Mouse (Mus musculus) C2C12 (cell line): ENCODE measurements around the gene B3galt4. TPM values are rescaled to one million over a fixed set of nuclear protein-coding genes. Genes with fewer than 3 reads are reported as not detected.

ENCODE experiments used
- H3K27me3 ChIP-seq: one replicate; pipeline ENCODE4 v1.6.1; 2011; ENCODE audit not compliant: control insufficient read depth, insufficient read depth, insufficient read length
- H3K36me3 ChIP-seq: one replicate; pipeline ENCODE4 v1.6.1; 2011; ENCODE audit not compliant: control insufficient read depth, insufficient read depth
- H3K4me3 ChIP-seq: one replicate; pipeline ENCODE4 v1.5.1; 2011; ENCODE audit warnings: mild to moderate bottlenecking, control low read depth; ENCODE audit not compliant: poor library complexity, insufficient read depth, severe bottlenecking
- H3K79me2 ChIP-seq: one replicate; pipeline ENCODE4 v1.6.1; 2011; ENCODE audit not compliant: control insufficient read depth, insufficient read depth
- H3K79me3 ChIP-seq: one replicate; pipeline ENCODE4 v1.6.1; 2011; ENCODE audit warnings: low read depth, control low read depth
- H3ac ChIP-seq: one replicate; pipeline ENCODE3; 2011; ENCODE audit warnings: low read depth; ENCODE audit not compliant: control insufficient read depth, insufficient read length
- CEBPB ChIP-seq: IDR thresholded peaks from one replicate; pipeline ENCODE4 v1.6.1; 2011; ENCODE audit warnings: low read depth, mild to moderate bottlenecking, control low read depth, moderate library complexity
- CTCF ChIP-seq: IDR thresholded peaks from one replicate; pipeline ENCODE4 v1.5.1; 2011; ENCODE audit not compliant: control insufficient read depth, insufficient read depth, insufficient read length
- FOSL1 ChIP-seq: IDR thresholded peaks from one replicate; pipeline ENCODE4 v1.8.0; 2011; ENCODE audit warnings: mild to moderate bottlenecking, low read length; ENCODE audit not compliant: poor library complexity, insufficient read depth, severe bottlenecking
- MAX ChIP-seq: IDR thresholded peaks from one replicate; pipeline ENCODE4 v1.6.1; 2011; ENCODE audit warnings: mild to moderate bottlenecking, control low read depth
- MYOD1 ChIP-seq: IDR thresholded peaks from one replicate; pipeline ENCODE4 v1.6.1; 2011; ENCODE audit warnings: low read depth; ENCODE audit not compliant: control insufficient read depth, insufficient read length
- MYOG ChIP-seq: IDR thresholded peaks from one replicate; pipeline ENCODE4 v1.6.1; 2011; ENCODE audit not compliant: control insufficient read depth, insufficient read length; ENCODE audit errors: extremely low read depth
- USF1 ChIP-seq: IDR thresholded peaks from one replicate; pipeline ENCODE4 v1.6.1; 2011; ENCODE audit warnings: low read depth, mild to moderate bottlenecking, control low read depth, moderate library complexity
- polyA plus RNA-seq: library from polyadenylated mRNA; unstranded; fragments of >200 nt; fragmentation: generic; extraction: Trizol; gene quantifications from one replicate; pipeline ENCODE4 v1.2.1, GENCODE M21; 2012; ENCODE audit warnings: missing spikeins

The B3galt4 gene
- polyA plus RNA-seq, 1 experiment, result 1.5 TPM

DNA sequence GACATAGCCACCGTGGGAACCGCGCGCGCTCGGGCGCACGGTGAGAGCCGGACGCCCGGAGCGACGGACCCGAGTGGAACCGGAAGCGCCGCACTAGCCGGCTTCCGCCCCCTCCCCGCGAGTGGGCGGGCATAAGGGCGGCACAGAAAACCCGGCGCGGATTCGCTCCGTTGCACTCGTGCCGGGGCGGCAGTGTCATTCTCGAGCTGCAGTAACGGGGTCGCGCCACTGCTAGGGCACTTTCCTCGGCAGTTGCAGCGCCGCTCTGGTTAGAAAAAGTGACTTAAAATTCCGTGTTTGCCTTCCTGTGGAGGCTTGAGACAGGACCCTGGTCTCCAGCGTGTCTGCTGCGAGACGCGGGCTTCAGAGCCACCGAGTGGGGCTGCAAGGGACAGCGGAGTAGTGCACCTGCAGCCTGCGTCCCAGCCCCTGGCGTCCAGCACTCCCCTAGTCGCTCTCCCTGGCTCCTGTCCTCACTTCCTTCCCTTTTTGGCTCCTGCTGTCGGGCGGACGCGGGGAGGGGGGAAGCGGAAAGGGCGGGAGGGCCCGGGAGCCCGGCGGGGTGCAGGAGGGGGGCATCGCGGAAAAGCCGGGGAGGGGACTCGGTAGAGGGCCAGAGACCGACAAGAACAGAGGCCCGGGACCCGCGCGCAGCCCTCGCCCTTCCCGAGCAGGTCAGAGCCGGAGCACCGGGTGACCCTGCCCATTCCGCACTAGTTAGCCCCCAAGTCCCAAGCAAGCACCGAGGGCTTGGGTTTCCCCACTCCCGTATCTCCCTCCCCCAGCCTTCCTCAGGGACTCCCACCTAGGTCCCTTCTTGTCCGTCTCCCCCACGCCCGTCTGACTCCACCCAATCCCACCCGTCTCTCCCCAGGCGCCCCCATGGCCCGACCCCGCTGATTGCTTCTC, 21.7 kb downstream of the B3galt4 start, which contains the start of gene Rgl2:
Rgl2 (plus strand) TSS at position 173 of the 909 bp plus-strand sequence.
- Histone ChIP-seq H3K79me3 (peaks cover 5% of the 10 kb centered on the region), H3K27me3 (no peaks in the 10 kb centered on the region), H3K4me3 (peak within 1 kb of the TSS; percentile 75), H3ac (peak within 1 kb of the TSS; percentile 76), H3K79me2 (peaks cover 33% of the 10 kb centered on the region), H3K36me3 (peaks cover 17% of the 10 kb centered on the region)
- TF ChIP-seq MAX (peak; percentile 39), MYOD1 (no peak), FOSL1 (no peak)

DNA sequence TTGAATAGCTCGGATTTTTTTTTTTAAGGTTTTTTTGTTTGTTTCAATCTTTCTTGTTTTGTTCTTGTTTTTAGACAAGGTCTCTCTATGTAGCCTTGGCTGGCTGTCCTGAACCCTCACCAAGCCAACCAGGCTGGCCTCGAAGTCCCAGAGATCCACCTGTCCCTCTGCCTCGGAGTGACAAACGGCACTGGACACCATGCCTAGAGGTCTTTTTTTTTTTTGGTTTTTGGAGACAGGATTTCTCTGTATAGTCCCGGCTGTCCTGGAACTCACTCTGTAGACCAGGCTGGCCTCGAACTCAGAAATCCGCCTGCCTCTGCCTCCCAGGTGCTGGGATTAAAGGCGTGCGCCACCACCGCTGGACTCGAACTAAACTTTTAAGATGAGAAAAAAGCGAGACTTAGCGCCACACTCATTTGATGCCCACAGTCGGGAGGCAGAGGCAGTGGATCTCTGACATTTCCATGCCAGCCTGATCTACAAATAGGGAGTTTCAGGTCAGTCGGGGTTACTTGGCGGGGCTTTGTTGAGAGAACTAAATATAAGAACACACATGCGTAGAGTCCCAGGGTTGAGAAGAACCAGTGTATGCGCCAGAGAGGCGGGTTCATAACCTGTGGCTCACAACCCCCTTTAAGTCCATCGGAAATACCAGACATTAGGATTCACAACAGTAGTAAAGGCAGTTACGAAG, 22.9 kb downstream of the B3galt4 start:
- Histone ChIP-seq H3ac (peak overlapping the region; percentile 50), H3K79me3 (peaks cover 5% of the 10 kb centered on the region), H3K4me3 (peak overlapping the region; percentile 75), H3K79me2 (peaks cover 33% of the 10 kb centered on the region), H3K27me3 (no peaks in the 10 kb centered on the region), H3K36me3 (peaks cover 17% of the 10 kb centered on the region)
- TF ChIP-seq FOSL1 (no peak), MAX (no peak), MYOG (no peak), USF1 (no peak)

DNA sequence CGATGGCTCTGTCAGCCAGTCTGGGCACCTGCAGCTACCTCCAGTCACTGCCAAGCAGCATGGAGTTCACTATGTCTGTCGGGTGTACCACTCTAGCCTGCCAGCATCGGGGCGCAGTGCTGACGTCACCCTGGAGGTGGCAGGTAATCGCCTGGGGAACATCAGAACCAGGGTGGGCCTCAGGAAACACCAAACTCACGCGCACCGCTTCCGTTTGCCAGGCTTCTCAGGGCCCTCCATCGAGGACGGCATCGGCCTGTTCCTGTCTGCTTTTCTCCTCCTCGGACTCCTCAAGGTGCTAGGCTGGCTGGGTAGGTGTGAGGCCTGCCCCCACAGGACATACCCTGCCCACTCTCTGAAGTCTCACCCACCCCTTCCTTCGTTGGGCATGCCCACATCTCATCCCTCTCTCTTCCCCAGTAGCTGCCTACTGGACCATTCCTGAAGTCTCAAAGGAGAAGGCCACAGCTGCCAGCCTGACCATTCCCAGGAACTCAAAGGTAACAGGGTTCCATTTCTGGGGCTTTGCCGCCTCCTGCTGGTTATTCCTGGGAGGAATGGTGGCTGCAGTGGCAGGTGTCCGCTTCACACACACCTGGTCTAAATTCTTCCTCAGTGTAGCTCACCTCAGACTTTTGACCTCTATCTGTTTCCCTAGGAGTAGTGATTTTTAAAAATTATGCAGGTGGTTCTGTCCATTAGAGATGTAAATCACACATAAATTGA, 24.9 kb downstream of the B3galt4 start:
- peaks cover 21% of the 10 kb centered on the region for H3K36me3 ChIP-seq
- no peak overlapping the region for H3ac ChIP-seq
- peaks cover 42% of the 10 kb centered on the region for H3K79me2 ChIP-seq
- no peaks in the 10 kb centered on the region for H3K27me3 ChIP-seq
- TF ChIP-seq MAX (no peak), CTCF (no peak), CEBPB (no peak), MYOG (no peak), MYOD1 (no peak), FOSL1 (no peak), USF1 (no peak)
- no peak overlapping the region for H3K4me3 ChIP-seq
- peaks cover 5% of the 10 kb centered on the region for H3K79me3 ChIP-seq

DNA sequence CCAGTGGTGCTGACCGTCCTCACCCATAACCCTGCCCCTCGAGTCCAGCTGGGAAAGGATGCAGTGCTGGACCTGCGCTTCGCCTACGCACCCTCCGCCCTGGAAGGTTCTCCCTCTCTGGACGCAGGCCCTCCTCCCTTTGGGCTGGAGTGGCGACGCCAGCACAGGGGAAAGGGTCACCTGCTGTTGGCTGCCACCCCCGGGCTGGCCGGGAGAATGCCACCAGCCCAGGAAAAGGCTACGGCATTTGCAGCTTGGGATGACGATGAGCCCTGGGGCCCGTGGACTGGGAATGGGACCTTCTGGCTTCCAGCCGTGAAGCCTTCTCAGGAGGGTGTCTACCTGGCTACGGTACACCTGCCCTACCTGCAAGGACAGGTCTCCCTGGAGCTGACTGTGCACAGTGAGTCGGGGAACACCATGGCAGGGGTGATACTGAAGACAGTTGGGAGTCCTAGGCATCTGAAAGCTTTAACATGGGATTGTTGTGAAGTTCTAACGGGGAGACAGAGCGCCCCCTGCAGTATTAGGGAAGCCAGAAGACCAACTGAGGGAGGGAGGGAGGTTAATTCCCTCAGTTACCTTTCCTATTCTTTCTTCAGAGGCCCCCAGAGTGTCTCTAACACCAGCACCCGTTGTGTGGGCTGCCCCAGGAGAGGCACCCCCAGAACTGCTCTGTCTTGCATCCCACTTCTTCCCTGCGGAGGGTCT, 25.7 kb downstream of the B3galt4 start:
- no peak overlapping the region for H3ac ChIP-seq
- H3K4me3 ChIP-seq, result no peak overlapping the region

More for the DNA sequence above, 25.7 kb downstream of the B3galt4 start:
- Histone ChIP-seq H3K36me3 (peaks cover 21% of the 10 kb centered on the region), H3K79me2 (peaks cover 42% of the 10 kb centered on the region), H3K27me3 (no peaks in the 10 kb centered on the region), H3K79me3 (peaks cover 5% of the 10 kb centered on the region)
- TF ChIP-seq MAX (no peak), USF1 (no peak), MYOG (no peak), CTCF (no peak), CEBPB (no peak), MYOD1 (no peak), FOSL1 (no peak)
